Mouse (Mus musculus) frontal cortex, postnatal 36 days (tissue): ENCODE measurements around the gene Actn1.

Source experiments
- DNase-seq, 2 experiments: peaks; one replicate each; pipeline ENCODE4 v3.0.0; 2022; ENCODE audit warnings: low spot score in 2 of 2

Gene Actn1

DNA sequence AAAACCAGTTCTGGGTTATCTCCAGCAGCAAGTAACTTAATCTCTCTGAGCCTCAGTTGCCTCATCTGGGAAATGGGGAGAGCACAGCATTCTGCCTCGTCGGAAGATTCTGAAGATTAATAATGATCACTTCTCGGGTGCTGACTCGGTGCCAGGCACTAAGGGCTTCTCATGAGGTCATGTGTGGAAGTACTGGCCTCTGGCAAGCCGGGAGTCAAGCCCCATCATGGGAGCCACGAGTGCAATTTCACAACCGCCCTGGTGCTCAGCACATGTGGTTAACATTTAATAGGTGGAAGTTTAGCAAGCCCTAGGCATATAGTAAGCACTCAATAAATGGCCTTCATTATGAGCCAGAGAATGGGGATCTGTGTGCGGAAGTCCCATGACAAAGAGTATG is 125.0 kb downstream of the Actn1 start:
- DNase-seq, result no peak

DNA sequence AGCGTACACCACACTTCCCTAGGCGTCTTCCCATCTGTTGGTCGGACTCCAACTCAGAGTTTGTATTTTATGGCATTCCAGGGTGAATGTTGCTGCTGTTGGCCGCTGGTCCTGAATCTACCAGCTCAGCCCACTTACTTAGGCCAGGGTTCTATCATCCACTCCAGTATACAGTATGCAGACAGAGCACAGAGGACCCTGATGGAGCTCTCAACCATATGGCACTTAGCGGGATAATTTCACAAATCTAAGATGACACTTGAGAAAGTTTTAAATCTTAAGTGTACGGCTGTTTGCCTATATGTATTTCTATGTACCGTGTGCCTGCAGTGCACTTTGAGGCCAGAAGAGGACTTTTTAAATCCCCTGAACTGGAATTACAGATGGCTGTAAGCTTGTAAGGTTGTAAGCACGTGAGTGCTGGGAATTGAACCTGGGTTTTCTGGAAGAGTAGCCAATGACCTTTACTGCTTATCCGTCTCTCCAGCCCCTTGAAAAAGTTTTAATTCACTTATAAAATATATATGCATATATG is 127.1 kb downstream of the Actn1 start:
- DNase-seq, result no peak

- DNase-seq, result peak; percentile 73 to 75
Measured at GRCm38 (mm10) chr12:80132250-80133003, 127.7 kb downstream of the Actn1 start.

GRCm38 (mm10) chr12:80131359-80132249 is 128.6 kb downstream of the Actn1 start:
- DNase-seq, result no peak

DNA sequence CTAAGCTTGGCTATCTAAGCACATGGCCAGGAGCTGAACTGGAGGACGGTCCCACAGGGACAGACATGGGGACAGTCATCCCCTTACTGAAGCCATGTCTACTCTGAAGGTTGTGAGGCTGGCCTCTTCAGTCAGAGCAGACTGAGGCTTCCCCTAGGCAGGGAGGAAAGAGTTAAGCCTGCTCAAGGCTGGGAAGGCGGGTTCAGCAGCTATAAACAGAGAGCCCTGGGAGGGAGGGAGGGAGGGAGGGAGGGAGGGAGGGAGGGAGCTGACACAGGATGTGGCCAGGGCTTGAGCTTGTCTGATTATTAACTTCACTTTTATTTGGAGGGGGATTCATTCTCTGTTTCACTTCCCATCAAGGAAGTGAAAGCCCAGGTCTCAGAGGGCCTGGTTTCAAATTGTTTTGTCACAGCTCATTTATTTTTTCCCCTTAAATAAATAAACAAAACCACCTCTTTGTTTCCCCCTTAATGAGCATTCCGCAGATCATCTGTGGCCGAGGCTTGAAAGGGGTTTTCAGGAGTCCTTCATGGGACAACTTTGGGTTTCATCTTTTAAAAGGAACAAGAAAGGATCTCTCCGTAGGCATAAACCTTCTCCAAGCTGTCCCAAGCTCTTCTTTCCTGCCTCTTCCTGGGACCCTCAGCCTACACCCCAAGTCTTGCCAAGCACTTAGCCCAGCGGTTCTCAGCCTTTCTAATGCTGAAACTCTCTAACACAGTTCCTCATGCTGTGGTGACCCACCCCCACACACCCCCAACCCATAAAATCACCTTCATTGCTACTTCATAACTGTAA is 129.4 kb downstream of the Actn1 start:
- DNase-seq, result no peak

- DNase-seq, result no peak
Measured at GRCm38 (mm10) chr12:80129531-80129930, 130.6 kb downstream of the Actn1 start.

GRCm38 (mm10) chr12:80127191-80127762 is 132.9 kb downstream of the Actn1 start:
- no peak for DNase-seq

GRCm38 (mm10) chr12:80125316-80125715 is 134.9 kb downstream of the Actn1 start:
- DNase-seq, result no peak

- DNase-seq, result no peak
Measured at GRCm38 (mm10) chr12:80124756-80125155, 135.4 kb downstream of the Actn1 start.

GRCm38 (mm10) chr12:80124211-80124610 is 136.0 kb downstream of the Actn1 start:
- no peak for DNase-seq

- DNase-seq, result no peak
Measured at GRCm38 (mm10) chr12:80123227-80123803, 136.9 kb downstream of the Actn1 start.

- DNase-seq, result no peak
Measured at GRCm38 (mm10) chr12:80121438-80121837, 138.7 kb downstream of the Actn1 start.

GRCm38 (mm10) chr12:80118588-80118987 is 141.6 kb downstream of the Actn1 start:
- DNase-seq, result no peak
